Mouse (Mus musculus): ENCODE measurements around the gene Cfap73. TPM values are rescaled to one million over a fixed set of nuclear protein-coding genes. Genes with fewer than 3 reads are reported as not detected.

The Cfap73 gene
- polyA plus RNA-seq (2015; fragmentation: Nextera tagmentation; extraction: Ambion mirVana): 0.51 and 0.92 TPM in 2 replicates

- no peak for ATAC-seq
- Histone ChIP-seq H3K4me1 (ENCODE audit: control insufficient read depth, insufficient read depth, low read depth, low read length) (no peaks in the 10 kb centered on the region), H3K9ac (ENCODE audit: low read depth, low read length) (no peak within 1 kb of the TSS), H3K4me2 (ENCODE audit: low read length) (no peak within 1 kb of the TSS), H3K27me3 (replicated peaks; ENCODE audit: control insufficient read depth, insufficient read depth, low read length) (peaks cover 2% of the 10 kb centered on the region; the same call in 1 of the 2 replicates), H3K4me3 (ENCODE audit: low read length) (no peak within 1 kb of the TSS), H3K9me3 (ENCODE audit: control insufficient read depth, low read length) (no peaks in the 10 kb centered on the region), H3K27ac (ENCODE audit: low read depth, low read length) (no peak within 1 kb of the TSS), H3K36me3 (ENCODE audit: control insufficient read depth, insufficient read depth, low read length) (no peaks in the 10 kb centered on the region)
- 59% methylated on average over 9 of the region's 9 CpGs for WGBS
These were observed at the start of gene Cfap73 for GRCm38 (mm10) chr5:120634131-120634530. Cfap73 (minus strand) TSS chr5:120634235.

- Histone ChIP-seq H3K4me1 (ENCODE audit: control insufficient read depth, insufficient read depth, low read depth, low read length) (peaks cover 15% of the 10 kb centered on the region), H3K27ac (ENCODE audit: low read depth, low read length) (no peak overlapping the region)
These were observed 49.1 kb upstream of the Cfap73 start for GRCm38 (mm10) chr5:120682982-120683771.

GRCm38 (mm10) chr5:120680918-120681317 lies 46.9 kb upstream of the Cfap73 start:
- Histone ChIP-seq H3K27me3 (replicated peaks; ENCODE audit: control insufficient read depth, insufficient read depth, low read length) (peaks cover 3% of the 10 kb centered on the region; the same call in 1 of the 2 replicates), H3K9me3 (ENCODE audit: control insufficient read depth, low read length) (no peaks in the 10 kb centered on the region), H3K9ac (ENCODE audit: low read depth, low read length) (no peak overlapping the region), H3K27ac (ENCODE audit: low read depth, low read length) (peak overlapping the region; percentile 76), H3K4me3 (ENCODE audit: low read length) (no peak overlapping the region), H3K4me2 (ENCODE audit: low read length) (no peak overlapping the region), H3K36me3 (ENCODE audit: control insufficient read depth, insufficient read depth, low read length) (peaks cover 12% of the 10 kb centered on the region), H3K4me1 (ENCODE audit: control insufficient read depth, insufficient read depth, low read depth, low read length) (peaks cover 15% of the 10 kb centered on the region)
- ATAC-seq: no peak
- WGBS: 71% methylated on average over 18 of the region's 18 CpGs

More at GRCm38 (mm10) chr5:120682982-120683771, 49.1 kb upstream of the Cfap73 start:
- WGBS: 15% methylated on average over 24 of the region's 24 CpGs
- Histone ChIP-seq H3K36me3 (ENCODE audit: control insufficient read depth, insufficient read depth, low read length) (peaks cover 12% of the 10 kb centered on the region), H3K27me3 (replicated peaks; ENCODE audit: control insufficient read depth, insufficient read depth, low read length) (peaks cover 3% of the 10 kb centered on the region; the same call in 1 of the 2 replicates), H3K9ac (ENCODE audit: low read depth, low read length) (no peak overlapping the region), H3K9me3 (ENCODE audit: control insufficient read depth, low read length) (no peaks in the 10 kb centered on the region), H3K4me3 (ENCODE audit: low read length) (no peak overlapping the region), H3K4me2 (ENCODE audit: low read length) (no peak overlapping the region)
- ATAC-seq: no peak

- Histone ChIP-seq H3K4me2 (ENCODE audit: low read length) (peak overlapping the region; percentile 56), H3K4me3 (ENCODE audit: low read length) (peak overlapping the region; percentile 19; the same call in 1 of the 2 replicates), H3K9ac (ENCODE audit: low read depth, low read length) (peak overlapping the region; percentile 56), H3K36me3 (ENCODE audit: control insufficient read depth, insufficient read depth, low read length) (peaks cover 5% of the 10 kb centered on the region; the same call in 1 of the 2 replicates), H3K4me1 (ENCODE audit: control insufficient read depth, insufficient read depth, low read depth, low read length) (peaks cover 15% of the 10 kb centered on the region), H3K27ac (ENCODE audit: low read depth, low read length) (peak overlapping the region; percentile 91), H3K9me3 (ENCODE audit: control insufficient read depth, low read length) (no peaks in the 10 kb centered on the region), H3K27me3 (replicated peaks; ENCODE audit: control insufficient read depth, insufficient read depth, low read length) (peaks cover 3% of the 10 kb centered on the region; the same call in 1 of the 2 replicates)
- 1% methylated on average over 23 of the region's 24 CpGs for WGBS
- ATAC-seq: peak; percentile 92
These were observed 45.9 kb upstream of the Cfap73 start for GRCm38 (mm10) chr5:120679676-120680555.

- Histone ChIP-seq H3K27ac (ENCODE audit: low read depth, low read length) (no peak overlapping the region), H3K9ac (ENCODE audit: low read depth, low read length) (no peak overlapping the region), H3K9me3 (ENCODE audit: control insufficient read depth, low read length) (no peaks in the 10 kb centered on the region), H3K36me3 (ENCODE audit: control insufficient read depth, insufficient read depth, low read length) (peaks cover under 1% of the 10 kb centered on the region; the same call in 1 of the 2 replicates), H3K4me3 (ENCODE audit: low read length) (no peak overlapping the region), H3K4me1 (ENCODE audit: control insufficient read depth, insufficient read depth, low read depth, low read length) (peaks cover 20% of the 10 kb centered on the region), H3K4me2 (ENCODE audit: low read length) (no peak overlapping the region), H3K27me3 (replicated peaks; ENCODE audit: control insufficient read depth, insufficient read depth, low read length) (no peaks in the 10 kb centered on the region)
- 17% methylated on average over 2 of the region's 2 CpGs for WGBS
- no peak for ATAC-seq
These were observed 43.5 kb upstream of the Cfap73 start for GRCm38 (mm10) chr5:120677516-120677915.

GRCm38 (mm10) chr5:120674229-120675145 lies 40.5 kb upstream of the Cfap73 start:
- no peak overlapping the region for H3K4me3 ChIP-seq (ENCODE audit: low read length)
- H3K9ac ChIP-seq (ENCODE audit: low read depth, low read length): peak overlapping the region; percentile 25; the same call in 1 of the 2 replicates
- H3K36me3 ChIP-seq (ENCODE audit: control insufficient read depth, insufficient read depth, low read length): no peaks in the 10 kb centered on the region
- no peaks in the 10 kb centered on the region for H3K27me3 ChIP-seq (replicated peaks; ENCODE audit: control insufficient read depth, insufficient read depth, low read length)
- no peak overlapping the region for H3K27ac ChIP-seq (ENCODE audit: low read depth, low read length)
- no peak overlapping the region for H3K4me2 ChIP-seq (ENCODE audit: low read length)
- H3K9me3 ChIP-seq (ENCODE audit: control insufficient read depth, low read length): no peaks in the 10 kb centered on the region
- 26% methylated on average over 21 of the region's 21 CpGs for WGBS
- peak; percentile 14; the same call in 1 of the 2 replicates for ATAC-seq
- H3K4me1 ChIP-seq (ENCODE audit: control insufficient read depth, insufficient read depth, low read depth, low read length): peaks cover 7% of the 10 kb centered on the region

GRCm38 (mm10) chr5:120673626-120674025 lies 39.6 kb upstream of the Cfap73 start:
- no peak overlapping the region for H3K4me3 ChIP-seq (ENCODE audit: low read length)
- 11% methylated on average over 12 of the region's 12 CpGs for WGBS
- no peak overlapping the region for H3K9ac ChIP-seq (ENCODE audit: low read depth, low read length)
- H3K27me3 ChIP-seq (replicated peaks; ENCODE audit: control insufficient read depth, insufficient read depth, low read length): no peaks in the 10 kb centered on the region
- H3K27ac ChIP-seq (ENCODE audit: low read depth, low read length): no peak overlapping the region
- H3K4me2 ChIP-seq (ENCODE audit: low read length): no peak overlapping the region
- no peaks in the 10 kb centered on the region for H3K36me3 ChIP-seq (ENCODE audit: control insufficient read depth, insufficient read depth, low read length)
- H3K4me1 ChIP-seq (ENCODE audit: control insufficient read depth, insufficient read depth, low read depth, low read length): 0 out of 2 replicates have a peak, but pooled peaks cover 5% of the 10 kb centered on the region
- no peak for ATAC-seq
- H3K9me3 ChIP-seq (ENCODE audit: control insufficient read depth, low read length): no peaks in the 10 kb centered on the region

- Histone ChIP-seq H3K4me3 (ENCODE audit: low read length) (no peak overlapping the region), H3K4me1 (ENCODE audit: control insufficient read depth, insufficient read depth, low read depth, low read length) (0 out of 2 replicates have a peak, but pooled peaks cover 5% of the 10 kb centered on the region), H3K27ac (ENCODE audit: low read depth, low read length) (no peak overlapping the region), H3K9me3 (ENCODE audit: control insufficient read depth, low read length) (no peaks in the 10 kb centered on the region), H3K9ac (ENCODE audit: low read depth, low read length) (no peak overlapping the region), H3K4me2 (ENCODE audit: low read length) (no peak overlapping the region), H3K27me3 (replicated peaks; ENCODE audit: control insufficient read depth, insufficient read depth, low read length) (no peaks in the 10 kb centered on the region), H3K36me3 (ENCODE audit: control insufficient read depth, insufficient read depth, low read length) (no peaks in the 10 kb centered on the region)
- no peak for ATAC-seq
- WGBS: 91% methylated on average over 3 of the region's 3 CpGs
These were observed 37.8 kb upstream of the Cfap73 start for GRCm38 (mm10) chr5:120671865-120672264.

Data from hindbrain, embryonic 16.5 days (tissue).